Mouse (Mus musculus) adrenal gland, adult (tissue): Measurements from ENCODE around the gene Pcdh15.

Experiments
- DNase-seq, 2 experiments: peaks; one replicate each; pipeline ENCODE4 v3.0.0; 2022 to 2023; ENCODE audit warnings: low spot score in 1 of 2; ENCODE audit not compliant: inconsistent age in 2 of 2

Gene Pcdh15

DNA sequence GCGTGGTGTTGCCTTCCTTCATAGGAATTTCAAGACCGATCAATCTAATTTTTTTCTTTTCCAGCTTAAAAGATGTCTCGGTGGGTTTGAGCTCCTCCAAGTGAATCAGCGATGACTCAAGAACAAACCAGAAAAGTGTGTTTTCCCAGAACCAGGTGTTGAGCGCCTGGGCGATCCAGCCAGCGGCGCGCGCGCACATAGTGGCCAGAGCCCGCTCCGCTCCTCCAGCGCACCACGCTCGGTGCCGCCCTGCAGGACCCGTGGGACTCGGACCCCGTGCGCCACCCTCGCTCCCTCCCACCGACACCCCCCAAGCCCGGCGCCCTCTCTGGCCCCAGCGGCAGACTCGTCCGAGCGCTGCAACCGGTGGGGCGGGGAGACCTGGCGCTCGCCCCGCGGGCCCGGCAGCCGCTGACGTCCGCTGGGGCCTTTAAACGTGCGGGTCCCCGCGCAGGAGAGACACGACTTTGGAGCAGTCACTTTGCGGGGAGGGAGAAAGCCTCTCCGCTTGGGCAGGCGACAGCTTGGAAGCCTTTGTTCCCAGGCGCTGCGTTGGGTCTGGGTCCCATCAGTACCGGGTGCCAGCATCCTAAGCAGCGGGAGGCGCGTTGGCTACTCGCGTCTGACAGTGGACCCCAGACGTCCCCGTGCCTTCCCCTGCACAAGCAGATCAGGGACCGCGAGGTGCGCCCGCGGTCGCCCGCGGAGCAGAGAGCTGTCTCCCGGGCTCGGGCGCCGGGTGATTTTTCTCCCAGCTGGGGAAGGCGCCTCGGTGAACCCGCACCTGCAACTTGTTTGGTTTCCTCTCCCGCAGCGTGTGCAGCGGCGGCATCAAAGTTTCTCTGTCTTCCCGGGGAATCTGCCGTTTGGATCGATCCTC lies at the start of gene Pcdh15:
TSS of gene Pcdh15 (plus strand) at position 377 of the 880 bp plus-strand sequence.
- DNase-seq = peak in 1 of 2 experiments; percentile 23

DNA sequence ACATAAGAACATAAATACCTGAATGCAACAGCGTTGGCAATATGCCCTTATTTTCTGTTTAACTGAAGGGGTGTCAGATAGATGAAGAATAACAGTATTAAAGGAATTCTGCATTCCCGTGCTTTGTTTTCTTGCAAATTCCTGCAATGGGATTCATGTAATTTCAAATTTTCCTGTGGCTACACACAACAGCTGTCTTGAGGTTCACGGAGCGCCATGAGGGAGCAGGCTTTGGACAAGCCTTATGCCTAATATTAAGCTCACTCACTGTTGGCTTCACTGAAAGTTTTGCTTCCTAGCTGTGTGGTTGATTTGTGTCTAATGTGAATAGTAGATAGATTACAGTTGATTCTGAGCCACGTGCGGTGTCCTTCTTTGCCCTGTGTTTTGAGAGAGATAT lies 47.1 kb upstream of the Pcdh15 start:
- no peak for DNase-seq

DNA sequence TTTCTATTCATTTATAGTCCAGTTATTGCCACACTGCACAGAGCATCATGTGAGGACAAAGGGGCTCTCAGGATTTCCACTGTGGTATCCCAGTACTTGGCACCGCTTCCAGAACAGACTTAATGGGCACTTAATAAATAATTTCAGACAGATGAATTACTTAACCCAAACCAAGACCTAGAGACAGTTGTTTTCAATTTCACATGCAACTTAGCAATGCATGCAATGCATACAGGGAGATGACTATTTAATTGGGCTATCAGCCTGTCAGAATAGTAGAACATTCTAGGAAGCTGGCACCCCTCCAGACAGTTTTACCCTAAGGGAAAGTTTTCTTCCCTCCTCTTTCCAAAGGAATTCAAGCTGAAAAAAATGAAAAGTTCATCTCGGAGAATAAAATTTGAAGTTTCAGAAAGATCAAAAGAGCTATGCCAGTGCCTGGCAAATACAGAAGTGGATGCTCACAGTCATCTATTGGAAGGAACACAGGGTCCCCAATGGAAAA lies 39.4 kb upstream of the Pcdh15 start:
- DNase-seq = no peak

DNA sequence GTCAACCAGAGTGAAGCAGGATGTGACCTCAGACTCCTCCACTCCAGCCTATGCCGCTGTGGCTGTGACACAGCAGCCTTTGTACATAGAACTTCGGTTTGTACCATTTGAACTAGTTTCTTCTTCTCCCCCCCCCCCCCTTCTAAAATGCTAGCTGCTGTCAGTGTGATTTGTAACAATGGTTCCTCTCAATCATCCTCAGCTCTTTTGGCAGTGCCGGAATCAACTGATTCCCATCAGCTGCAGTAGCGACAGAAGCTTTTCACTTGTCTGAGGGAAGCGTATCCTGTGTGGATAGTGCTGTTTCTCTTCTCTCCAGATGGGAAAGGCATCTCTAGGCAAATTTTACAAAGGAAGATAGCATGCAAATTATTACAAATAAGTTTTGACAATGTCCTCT lies 12.4 kb upstream of the Pcdh15 start:
- no peak for DNase-seq

DNA sequence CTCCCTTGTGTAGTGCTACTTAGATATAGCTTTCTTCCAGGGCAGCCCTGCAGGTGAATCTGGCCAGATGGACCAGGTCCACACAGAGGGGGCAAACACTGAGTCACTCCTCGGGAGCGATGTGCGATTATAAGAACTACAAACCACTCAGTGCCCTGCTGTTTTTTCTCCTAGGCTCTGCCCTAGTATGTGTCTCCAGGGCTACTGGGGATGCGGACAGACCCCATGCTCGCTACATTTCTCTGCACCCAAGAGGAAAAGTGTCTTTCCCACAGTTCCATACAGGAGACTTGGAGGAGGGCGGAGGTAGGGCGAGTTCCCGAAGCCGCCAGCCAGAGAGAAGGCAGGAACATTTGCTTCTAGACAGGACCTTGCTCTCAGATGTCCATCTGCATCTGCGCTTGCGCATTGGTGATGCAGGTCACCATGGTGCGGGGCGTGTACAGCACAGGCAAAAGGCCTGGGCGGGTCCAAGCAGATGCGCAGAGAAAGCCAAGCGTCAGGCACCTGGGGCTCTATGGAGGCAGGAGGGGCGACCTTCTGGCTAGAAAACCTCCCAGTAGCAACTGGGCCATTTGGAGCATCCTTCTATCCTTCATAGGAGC lies 2.5 kb upstream of the Pcdh15 start:
- DNase-seq = peak in 1 of 2 experiments; percentile 35

DNA sequence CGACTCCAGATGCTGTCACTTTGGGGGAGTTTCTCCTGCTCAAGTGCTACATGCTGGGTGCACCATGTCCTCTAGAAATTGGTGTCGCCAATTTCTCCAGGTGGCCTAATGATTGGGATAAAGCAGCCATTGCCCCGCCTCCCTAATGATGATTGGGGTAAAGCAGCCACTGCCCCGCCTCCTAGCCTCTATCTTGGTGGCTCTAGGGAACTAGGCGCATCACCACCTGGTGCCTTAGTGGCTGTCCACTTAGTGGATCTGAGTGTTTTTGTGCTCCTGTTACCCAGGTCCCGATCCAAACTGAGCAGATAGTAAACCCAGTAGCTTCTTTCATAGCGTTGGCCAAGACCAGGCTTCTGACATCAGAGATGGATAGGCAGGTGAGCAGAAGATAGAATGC lies 2.0 kb upstream of the Pcdh15 start:
- DNase-seq = no peak

DNA sequence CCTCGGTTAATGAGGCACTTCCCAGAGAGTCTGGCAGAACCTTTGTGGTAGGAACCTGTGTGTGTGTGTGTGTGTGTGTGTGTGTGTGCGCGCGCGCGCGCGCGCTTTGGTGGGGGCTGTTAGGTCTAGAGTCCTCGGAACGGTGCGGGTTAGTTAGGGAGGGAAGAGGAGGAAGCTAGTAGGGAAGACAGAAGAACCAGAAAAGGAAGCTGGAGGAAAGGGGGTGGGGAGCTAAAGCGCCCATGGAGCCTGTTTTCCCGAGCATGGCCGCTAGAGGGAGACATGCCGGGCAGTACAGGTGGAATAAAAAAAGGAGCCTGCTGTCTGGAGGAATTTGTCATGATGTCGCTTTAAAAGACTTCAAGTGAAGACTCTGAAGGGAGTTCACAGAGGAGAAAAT lies 1.2 kb upstream of the Pcdh15 start:
- peak; percentile 23 to 78 for DNase-seq

DNA sequence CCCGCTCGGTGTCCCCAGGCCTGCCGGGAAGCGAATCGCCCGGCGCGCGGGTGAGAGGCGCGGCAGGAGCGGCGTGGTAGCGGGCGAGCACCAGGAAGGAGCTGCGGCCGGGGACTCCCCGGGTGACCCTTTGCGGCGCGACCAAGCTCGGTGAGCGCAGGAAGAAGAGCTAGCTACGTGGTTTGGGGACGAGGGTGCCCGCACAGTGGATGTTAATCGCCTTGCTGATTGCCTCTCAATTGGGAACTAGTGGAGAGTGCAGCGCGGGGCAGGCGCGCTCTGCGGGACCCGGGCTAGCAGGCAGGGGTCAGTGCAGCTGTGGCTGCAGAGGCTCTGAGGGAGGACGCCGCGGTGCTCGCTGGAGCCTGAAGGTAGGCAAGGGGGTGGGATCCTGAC lies 702 bp downstream of the Pcdh15 start:
- DNase-seq = no peak

DNA sequence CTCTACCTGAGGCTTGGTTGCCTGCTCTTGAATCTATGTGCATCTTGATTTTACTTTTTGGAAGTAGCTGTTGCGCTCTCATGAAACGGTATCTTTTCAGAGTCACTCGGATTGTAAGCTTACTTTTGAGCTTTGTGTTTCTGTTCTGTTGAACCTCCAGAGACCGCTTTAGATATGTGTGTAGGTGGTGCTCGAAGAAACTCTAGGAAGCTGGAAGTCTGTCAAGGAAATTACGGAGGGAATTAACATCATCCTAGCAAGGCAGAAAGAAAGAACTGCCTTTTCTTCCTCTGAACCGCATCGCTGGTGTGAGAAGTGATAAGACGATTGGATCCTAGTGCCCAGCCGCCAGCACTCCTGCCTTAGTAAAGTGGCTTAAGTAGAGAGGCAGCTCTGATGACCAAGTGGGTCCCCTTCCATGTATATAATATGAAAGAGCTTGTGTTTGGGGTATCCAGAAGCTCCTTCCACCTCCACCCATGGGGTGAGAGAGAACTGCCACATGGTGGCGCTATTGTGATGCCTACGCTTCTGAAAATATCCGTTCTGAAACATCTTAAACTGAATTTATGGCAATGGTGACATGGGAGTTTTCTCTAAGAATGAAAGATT lies 4.3 kb downstream of the Pcdh15 start:
- peak in 1 of 2 experiments; percentile 64 for DNase-seq

DNA sequence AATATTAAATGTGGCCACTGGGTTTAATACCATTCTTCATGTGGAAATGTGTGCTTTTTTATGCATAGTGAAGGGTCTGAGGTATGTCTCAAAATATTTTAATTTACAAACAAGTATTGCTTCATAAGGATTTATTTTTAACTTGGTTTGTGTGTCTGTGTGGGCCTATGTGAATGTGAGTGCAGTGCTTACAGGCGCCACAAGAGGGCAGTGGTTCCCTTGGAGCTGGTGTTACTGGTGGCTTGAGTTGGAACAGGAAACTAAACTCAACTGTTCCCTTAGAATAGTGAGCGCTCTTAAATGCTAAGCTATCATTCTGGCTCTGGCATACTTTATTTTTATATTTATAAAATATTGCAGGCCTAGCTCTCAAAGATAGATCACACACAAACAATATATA lies 6.8 kb downstream of the Pcdh15 start:
- DNase-seq = peak; percentile 22 to 78

DNA sequence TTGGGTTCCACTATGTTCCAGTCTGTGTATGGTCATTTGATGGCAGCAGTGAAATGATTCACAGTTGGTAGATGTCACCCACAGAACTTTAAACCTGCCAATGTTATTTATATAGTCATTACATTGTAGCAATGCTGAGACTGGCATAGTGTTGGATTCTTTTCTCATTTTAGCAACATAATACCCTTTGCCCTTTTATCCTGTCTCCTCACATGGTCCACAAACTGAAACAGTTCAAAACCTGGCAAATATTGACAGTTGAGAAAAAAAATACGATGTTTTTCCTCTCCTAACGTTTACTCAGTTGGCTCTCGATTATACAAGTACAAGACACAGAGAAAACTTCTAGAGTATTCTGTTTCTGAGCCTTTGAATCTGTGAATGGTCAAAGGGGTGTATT lies 38.8 kb downstream of the Pcdh15 start:
- DNase-seq = no peak

DNA sequence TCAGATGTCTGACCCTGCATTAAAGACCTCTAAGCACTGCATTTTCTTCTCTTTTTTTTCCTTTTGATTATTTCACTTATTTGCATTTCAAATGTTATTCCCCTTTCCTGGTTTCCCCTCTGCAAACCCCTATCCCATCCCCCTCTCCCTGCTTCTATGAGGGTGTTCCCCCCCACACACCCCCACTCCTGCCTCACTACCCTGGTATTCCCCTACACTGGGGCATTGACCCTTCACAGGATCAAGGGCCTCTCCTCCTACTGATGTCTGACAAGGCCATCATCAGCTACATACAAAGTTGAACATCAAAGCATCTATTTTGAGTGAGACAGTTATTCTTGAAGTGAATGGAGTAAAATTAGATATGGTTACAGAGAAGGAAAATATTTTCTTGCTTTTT lies 48.4 kb downstream of the Pcdh15 start:
- DNase-seq = no peak

DNA sequence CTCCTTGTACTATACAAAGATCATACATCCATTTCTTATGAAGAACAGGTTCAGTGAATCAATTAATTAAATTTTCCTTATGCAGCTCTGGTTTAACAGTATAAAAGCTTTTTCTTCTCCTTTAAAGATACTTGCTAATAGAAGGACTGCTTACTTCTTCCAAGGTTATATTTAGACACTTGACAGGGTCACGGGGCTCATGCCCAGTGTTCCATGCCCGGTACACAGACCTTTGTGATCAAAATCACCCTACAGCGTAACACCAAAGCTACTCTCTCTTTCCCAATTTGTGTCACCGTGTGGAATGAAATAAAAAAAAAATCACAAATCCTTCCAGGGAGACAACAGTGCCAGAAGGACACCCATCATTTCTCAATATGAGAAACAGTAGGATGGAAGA lies 48.8 kb downstream of the Pcdh15 start:
- peak in 1 of 2 experiments; percentile 25 for DNase-seq

DNA sequence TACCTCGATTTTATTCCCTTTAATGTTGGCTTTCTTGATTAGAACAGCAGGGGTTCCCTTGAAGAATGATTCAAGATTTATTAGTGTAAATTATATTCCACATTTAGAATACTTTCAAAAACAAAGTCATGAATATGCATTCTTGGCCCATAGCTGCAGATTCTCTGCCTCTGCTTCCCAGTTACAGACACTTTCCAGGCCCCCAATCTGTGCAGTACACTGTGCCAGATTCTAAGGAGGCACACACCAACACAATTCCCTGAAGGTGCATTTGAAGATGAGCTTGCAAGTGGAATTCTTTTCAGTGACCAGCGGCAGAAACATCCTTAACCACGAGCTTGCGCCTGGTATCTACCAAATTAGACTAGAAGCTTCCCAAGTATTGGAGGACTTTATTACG lies 55.4 kb downstream of the Pcdh15 start:
- no peak for DNase-seq

DNA sequence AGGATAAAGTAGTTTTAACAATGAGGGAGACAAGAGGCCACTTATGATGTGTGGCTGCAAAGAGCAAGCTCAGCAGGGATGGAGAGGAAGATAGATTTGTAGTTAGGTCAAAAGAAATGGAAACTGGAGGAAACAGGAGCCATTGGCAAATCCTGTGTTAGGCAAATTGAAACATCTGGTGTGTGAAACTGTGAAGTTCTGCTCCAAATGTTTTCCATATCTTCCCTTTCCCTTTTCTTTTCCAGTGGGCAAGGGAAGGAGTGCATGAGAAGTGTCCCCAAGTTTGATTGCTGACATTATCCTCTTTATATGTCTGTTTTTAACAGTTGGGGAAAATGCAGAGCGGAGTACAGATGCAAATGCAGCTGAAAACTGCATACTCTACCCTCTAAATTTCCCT lies 62.6 kb downstream of the Pcdh15 start:
- DNase-seq = no peak

DNA sequence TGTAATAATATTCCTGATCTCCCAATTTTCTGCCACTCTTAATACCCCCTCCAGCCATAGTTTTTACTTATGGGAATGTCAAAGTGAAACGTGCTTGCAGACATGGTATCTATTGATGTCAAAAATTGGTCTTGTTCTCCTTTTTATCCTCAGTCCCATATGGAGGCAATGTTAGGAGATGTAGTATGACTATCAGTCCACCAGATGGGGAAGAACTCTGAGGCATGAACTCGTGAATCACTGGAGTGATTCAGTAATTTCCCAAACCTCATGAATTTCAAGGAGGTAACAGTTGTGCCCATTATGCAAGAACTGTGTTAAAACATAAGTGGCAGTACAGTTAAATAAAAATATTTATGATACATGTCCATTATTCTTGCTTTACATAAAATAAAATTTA lies 116.9 kb downstream of the Pcdh15 start:
- DNase-seq = no peak

DNA sequence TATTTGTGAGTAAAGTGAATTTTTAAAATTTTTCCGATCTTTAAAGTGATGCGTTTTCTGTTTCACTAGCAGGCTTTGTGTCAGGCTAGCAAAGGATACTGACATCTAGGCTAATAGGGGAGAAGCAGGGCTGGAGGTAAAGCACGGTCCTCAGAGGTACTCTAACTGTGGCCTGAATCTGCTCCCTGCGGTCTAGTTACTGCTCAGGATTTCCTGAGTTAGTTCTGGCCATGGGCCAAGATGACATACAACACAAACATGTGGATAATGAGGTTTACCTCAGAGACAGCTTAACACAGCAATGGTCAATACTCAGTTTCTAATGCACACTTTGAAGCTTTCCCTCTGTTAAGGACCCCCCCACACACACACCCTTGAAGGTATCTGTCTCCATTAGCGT lies 143.2 kb downstream of the Pcdh15 start:
- no peak for DNase-seq

DNA sequence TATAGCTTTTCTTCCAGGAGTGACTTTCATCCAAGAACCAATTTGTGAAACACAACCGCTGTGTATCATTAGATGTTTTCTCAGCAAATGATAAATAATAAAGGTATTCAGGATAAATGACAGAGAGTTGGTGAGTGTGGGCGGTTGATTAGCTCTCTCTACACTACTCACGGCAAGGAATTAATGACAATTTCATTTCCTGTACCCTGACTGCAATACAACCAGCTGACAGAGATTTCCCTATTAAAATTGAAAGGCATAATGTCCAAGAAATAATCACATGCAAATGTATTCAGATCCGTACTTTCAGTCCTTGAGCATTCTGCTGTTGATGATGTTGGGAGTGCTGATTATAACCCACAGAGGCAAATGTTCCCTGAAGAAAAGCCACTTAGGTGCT lies 181.3 kb downstream of the Pcdh15 start:
- no peak for DNase-seq

DNA sequence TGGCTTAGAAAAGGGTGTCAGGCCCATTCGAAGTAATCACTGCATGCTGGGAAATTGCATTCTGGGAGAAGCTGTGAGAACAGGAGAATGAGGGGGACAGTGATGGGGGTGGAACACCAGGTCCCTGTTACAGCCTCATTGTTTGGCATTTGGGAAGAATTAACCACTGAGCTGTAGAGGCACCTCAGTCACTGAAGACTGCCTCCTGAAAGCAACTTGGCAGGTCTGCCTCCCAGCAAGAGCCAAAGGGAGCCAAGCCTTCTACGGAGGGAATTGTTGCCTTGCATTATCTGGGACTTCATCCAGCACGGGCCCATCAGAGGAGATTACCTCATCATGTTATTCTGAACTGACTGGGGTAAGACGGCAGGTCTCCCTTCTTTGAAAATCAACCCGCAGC lies 197.3 kb downstream of the Pcdh15 start:
- DNase-seq = peak in 1 of 2 experiments; percentile 20

DNA sequence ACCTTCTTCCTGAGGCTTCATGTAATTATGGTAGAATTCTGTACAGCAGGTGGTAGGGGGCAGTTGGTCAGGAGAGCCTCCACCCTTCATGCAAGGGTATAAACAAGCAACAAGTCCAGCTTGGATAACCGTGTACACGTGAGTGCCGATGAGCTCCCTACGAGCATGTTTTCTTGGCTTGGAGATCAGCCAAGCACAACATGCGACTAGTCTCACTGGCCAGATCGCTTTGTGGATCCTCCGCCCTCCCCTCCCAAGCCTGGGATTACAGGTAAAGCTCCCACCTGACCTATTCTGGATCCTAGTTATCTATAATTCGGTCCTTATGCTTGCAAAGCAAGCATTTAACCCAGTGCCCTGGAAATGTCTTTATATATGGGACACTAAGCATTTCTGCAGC lies 202.8 kb downstream of the Pcdh15 start:
- DNase-seq = peak; percentile 6 to 34

DNA sequence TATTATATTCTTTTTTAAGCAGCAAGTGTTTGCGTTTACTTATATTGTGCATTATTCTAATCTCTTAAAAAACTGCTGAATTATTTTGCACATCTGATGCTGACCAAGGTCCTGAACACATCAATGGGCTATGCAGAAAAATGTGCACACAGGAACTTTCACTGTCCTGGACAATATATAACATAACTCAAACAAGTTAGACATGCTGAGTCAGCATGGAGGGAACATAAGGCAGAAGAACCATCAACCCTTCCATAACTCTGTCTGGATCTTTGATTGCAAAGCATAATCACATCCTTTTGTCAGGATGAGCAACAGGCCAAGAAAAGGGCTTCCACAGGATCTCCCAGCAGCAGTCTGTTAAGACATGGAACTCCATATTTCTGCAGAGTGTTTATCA lies 207.5 kb downstream of the Pcdh15 start:
- DNase-seq = no peak

DNA sequence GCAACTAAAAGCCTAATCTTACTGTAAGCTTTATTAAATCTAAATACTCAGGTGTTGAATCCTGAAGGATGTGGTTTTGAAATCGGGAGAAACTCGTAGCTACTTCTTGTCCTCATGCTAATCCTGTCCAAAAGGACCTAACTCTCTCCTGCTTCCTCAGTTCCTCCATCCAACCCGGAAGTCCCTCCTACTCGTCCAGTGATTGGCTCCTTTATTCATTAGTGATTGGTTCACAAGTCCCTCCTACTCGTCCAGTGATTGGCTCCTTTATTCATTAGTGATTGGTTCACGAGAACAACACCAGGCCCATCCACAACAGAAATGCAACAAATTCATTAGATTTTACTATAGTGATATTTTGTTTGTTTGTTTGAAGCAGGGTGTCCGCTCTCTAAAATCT lies 227.7 kb downstream of the Pcdh15 start:
- no peak for DNase-seq
